18 mouse cellular contexts compared by ENCODE assay signal in the genomic region with DNA sequence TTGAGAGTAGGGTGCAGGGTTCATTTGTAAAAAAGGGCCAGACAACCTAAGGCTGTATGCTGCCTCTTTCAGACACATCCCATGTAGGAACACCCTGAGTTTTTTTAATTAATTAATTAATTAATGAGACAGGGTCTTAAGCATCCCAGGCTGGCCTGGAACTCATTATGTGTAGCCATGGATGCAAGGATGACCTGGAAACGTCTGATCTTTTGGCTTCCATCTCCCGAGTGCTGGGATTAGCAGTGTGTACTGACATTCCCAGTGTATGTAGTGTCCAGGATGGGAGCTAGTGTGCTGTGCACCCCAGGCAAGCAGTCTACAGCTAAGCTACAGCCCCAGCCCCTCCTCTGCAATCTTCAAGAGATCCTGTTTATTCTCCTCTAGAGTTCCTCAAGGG. TPM values are rescaled to one million over a fixed set of nuclear protein-coding genes. Genes with fewer than 3 reads are reported as not detected.
A peak's percentile ranks its signal among the peaks of the same experiment; 100 is the strongest.
DNase-seq lines count a peak whose midpoint lies in the region; ATAC-seq and TF ChIP-seq lines count a peak whose summit lies in the region.
"Had no signal": no experiment of that assay in that cellular context is flagged by ENCODE, and none has a peak within 500 bp of the region (broad histone marks: within the 10 kb centered on the region; RNA-seq: fewer than 3 reads in every experiment).

No protein-coding gene starts in this region.

- H3K9ac ChIP-seq in kidney, embryonic 15.5 days = no peak overlapping the region
- H3K9ac ChIP-seq: heart, embryonic 13.5 days; midbrain, embryonic 13.5 days; stomach, embryonic 15.5 days had no signal

- H3K27ac ChIP-seq in cerebellum, adult 2 months (ENCODE audit: insufficient read depth, low read length) = peak overlapping the region; percentile 29; the same call in 1 of the 2 replicates
- H3K27ac ChIP-seq in kidney, embryonic 15.5 days = peak overlapping the region; percentile 82
- H3K27ac ChIP-seq: heart, embryonic 13.5 days; midbrain, embryonic 13.5 days; stomach, embryonic 15.5 days had no signal

- DNase-seq in cerebellum, adult 2 months = no peak
- DNase-seq in cerebellum, postnatal 36 days = no peak
- DNase-seq in kidney, adult 8-10 months = no peak
- DNase-seq in Muller cell, postnatal 12 days (ENCODE audit: inconsistent ontology term) = peak; percentile 42
- DNase-seq in naive thymus-derived CD4-positive, alpha-beta T cell, adult 2 months (ENCODE audit: low read depth) = peak; percentile 54
- no peak for DNase-seq in layer of hippocampus, adult 8-10 months (ENCODE audit: low spot score in 2 of 2)
- no peak for DNase-seq in testis, postnatal 10 days (ENCODE audit: low spot score)

- H3K4me3 ChIP-seq in cerebellum, adult 2 months (replicated peaks; ENCODE audit: insufficient read depth, low read depth, low read length) = no peak overlapping the region
- H3K4me3 ChIP-seq in kidney, embryonic 15.5 days (replicated peaks) = no peak overlapping the region
- H3K4me3 ChIP-seq: forebrain, embryonic 10.5 days; heart, embryonic 13.5 days; limb, embryonic 10.5 days; midbrain, embryonic 13.5 days; stomach, embryonic 15.5 days had no signal

- TF ChIP-seq CTCF in cerebellum, adult 2 months (IDR thresholded peaks at IDR 0.05; ENCODE audit: borderline replicate concordance, insufficient read depth, low read depth, low read length) = no peak

- no peak overlapping the region for H3K4me2 ChIP-seq in kidney, embryonic 15.5 days
- H3K4me2 ChIP-seq: heart, embryonic 13.5 days; liver, embryonic 11.5 days; midbrain, embryonic 13.5 days; stomach, embryonic 15.5 days had no signal

- TF ChIP-seq POLR2A in cerebellum, adult 2 months (IDR thresholded peaks at IDR 0.05; ENCODE audit: borderline replicate concordance, insufficient read depth, low read length) = no peak

- peaks cover 35% of the 10 kb centered on the region for H3K4me1 ChIP-seq in cerebellum, adult 2 months (ENCODE audit: control insufficient read depth, insufficient read depth, low read length)
- peaks cover 61% of the 10 kb centered on the region for H3K4me1 ChIP-seq in kidney, embryonic 15.5 days

- WGBS in cerebellum, adult 2 months = 24% methylated on average over 2 of the region's 2 CpGs
- WGBS in kidney, embryonic 15.5 days = 16% methylated on average over 2 of the region's 2 CpGs

- no peak for ATAC-seq in kidney, embryonic 15.5 days (replicated peaks; ENCODE audit: low FRiP score)
- ATAC-seq: midbrain, embryonic 13.5 days had no signal

- H3K36me3 ChIP-seq in kidney, embryonic 15.5 days = peaks cover 4% of the 10 kb centered on the region
- H3K36me3 ChIP-seq: midbrain, embryonic 13.5 days; stomach, embryonic 15.5 days had no signal

- no peaks in the 10 kb centered on the region for H3K27me3 ChIP-seq in cerebellum, adult 2 months (ENCODE audit: control insufficient read depth, insufficient read depth, low read length)
- H3K27me3 ChIP-seq in kidney, embryonic 15.5 days = no peaks in the 10 kb centered on the region
- H3K27me3 ChIP-seq: CH12.LX; heart, embryonic 13.5 days; midbrain, embryonic 13.5 days; stomach, embryonic 15.5 days had no signal

- H3K9me3 ChIP-seq in kidney, embryonic 15.5 days (replicated peaks) = no peaks in the 10 kb centered on the region
- H3K9me3 ChIP-seq: forebrain, embryonic 10.5 days; heart, embryonic 13.5 days; limb, embryonic 10.5 days; midbrain, embryonic 13.5 days; stomach, embryonic 15.5 days had no signal

RNA-seq across cellular contexts. Expression of a gene that starts 13.2 kb away (rescaled TPM):
- 5.2 and 6.5 TPM in 2 replicates for polyA plus RNA-seq in cerebellum, adult 2 months (2012; rRNA removed)
- polyA plus RNA-seq in kidney, embryonic 15.5 days (2015; fragmentation: Nextera tagmentation; extraction: Ambion mirVana) = 1.7 and 1.8 TPM in 2 replicates
- total RNA-seq in layer of hippocampus, adult 8-10 months (2022) = 1 to 10 TPM in 2 of 4 experiments, under 1 TPM in 2; 0.39 to 1.3 (median 0.80) TPM

RNA-seq across cellular contexts. Expression of a gene that starts 25.7 kb away (rescaled TPM):
- polyA plus RNA-seq in cerebellum, adult 2 months (2012; rRNA removed) = 62.9 and 71.8 TPM in 2 replicates
- polyA plus RNA-seq in kidney, embryonic 15.5 days (2015; fragmentation: Nextera tagmentation; extraction: Ambion mirVana) = 119 TPM in 2 replicates
- 1 to 10 TPM; 4.3 to 7.2 (median 4.8) TPM for total RNA-seq in layer of hippocampus, adult 8-10 months (2022)
- total RNA-seq: CH12.LX; common myeloid progenitor, adult 5-6 weeks had no signal

RNA-seq across cellular contexts. Expression of a gene that starts 57.6 kb away (rescaled TPM):
- polyA plus RNA-seq in cerebellum, adult 2 months (2012; rRNA removed) = 0.44 and 0.71 TPM in 2 replicates
- polyA plus RNA-seq in kidney, embryonic 15.5 days (2015; fragmentation: Nextera tagmentation; extraction: Ambion mirVana) = 0.25 and 0.31 TPM in 2 replicates
- total RNA-seq in layer of hippocampus, adult 8-10 months (2022) = under 1 TPM in 2 of 4 experiments, not detected in 2; 0.25 to 0.48 TPM
- total RNA-seq: CH12.LX; layer of hippocampus, adult 18-20 months; left cerebral cortex, adult 18-20 months had no signal
- polyA plus RNA-seq: forebrain, embryonic 10.5 days; limb, embryonic 10.5 days had no signal

Comparison
In these comparisons a context has a peak if more than half of its experiments do, and no peak if none do; other contexts are left out.
1. DNase-seq: peak in Muller cell, postnatal 12 days (single experiment) and naive thymus-derived CD4-positive, alpha-beta T cell, adult 2 months (single experiment); none in cerebellum, adult 2 months (0 of 2), cerebellum, postnatal 36 days (0 of 2), kidney, adult 8-10 months (0 of 2), layer of hippocampus, adult 8-10 months (0 of 2) and testis, postnatal 10 days (single experiment).